9 mouse cellular contexts compared by ENCODE assay signal in genomic region chr19:61199316-61199715, GRCm38 (mm10). TPM values are rescaled to one million over a fixed set of nuclear protein-coding genes. Genes with fewer than 3 reads are reported as not detected.
A peak's percentile ranks its signal among the peaks of the same experiment; 100 is the strongest.
DNase-seq lines count a peak whose midpoint lies in the region; ATAC-seq and TF ChIP-seq lines count a peak whose summit lies in the region.
"Had no signal": no experiment of that assay in that cellular context is flagged by ENCODE, and none has a peak within 500 bp of the region (broad histone marks: within the 10 kb centered on the region; RNA-seq: fewer than 3 reads in every experiment).

No protein-coding gene starts in this region.

- H3K9me3 ChIP-seq in CH12.LX (replicated peaks; ENCODE audit: low read length): no peaks in the 10 kb centered on the region
- no peaks in the 10 kb centered on the region for H3K9me3 ChIP-seq in lung, embryonic 14.5 days (ENCODE audit: low read depth, low read length)
- H3K9me3 ChIP-seq: lung, embryonic 15.5 days had no signal

- no peak for TF ChIP-seq POLR2A in CH12.LX (IDR thresholded peaks at IDR 0.05; ENCODE audit: low read depth, low read length)
- no peak for TF ChIP-seq POLR2A in spleen, adult 2 months (IDR thresholded peaks at IDR 0.05; ENCODE audit: low read depth, low read length)

- peak overlapping the region; percentile 10; the same call in 1 of the 2 replicates for H3K4me2 ChIP-seq in CH12.LX (ENCODE audit: insufficient read depth, low read depth, poor library complexity, severe bottlenecking)
- no peak overlapping the region for H3K4me2 ChIP-seq in lung, embryonic 14.5 days
- H3K4me2 ChIP-seq: lung, embryonic 15.5 days had no signal

- TF ChIP-seq RAD21 in CH12.LX (IDR thresholded peaks at IDR 0.05; ENCODE audit: low read depth, low read length): 0 out of 2 replicates have a peak, but pooled peaks have one; percentile 61

- H3K79me2 ChIP-seq in CH12.LX (replicated peaks; ENCODE audit: control insufficient read depth, extremely low read depth, insufficient read depth, poor library complexity, severe bottlenecking): no peaks in the 10 kb centered on the region

- intact Hi-C loops in gastrocnemius, adult 2 months (cut with DNase I): no loop called here

- no peak overlapping the region for H3K9ac ChIP-seq in CH12.LX (ENCODE audit: insufficient read depth, low read depth)
- no peak overlapping the region for H3K9ac ChIP-seq in lung, embryonic 14.5 days
- H3K9ac ChIP-seq: lung, embryonic 15.5 days had no signal

- H3K36me3 ChIP-seq in CH12.LX (replicated peaks in 1 of 2; ENCODE audit: control insufficient read depth in 1 of 2, insufficient read depth in 1 of 2, low read length in 1 of 2): no peaks in the 10 kb centered on the region
- H3K36me3 ChIP-seq in lung, embryonic 14.5 days (ENCODE audit: insufficient read depth): no peaks in the 10 kb centered on the region
- H3K36me3 ChIP-seq in spleen, adult 2 months (ENCODE audit: control insufficient read depth, insufficient read depth, low read length): no peaks in the 10 kb centered on the region
- H3K36me3 ChIP-seq: lung, embryonic 15.5 days had no signal

- peak; percentile 92 for DNase-seq in 416B (ENCODE audit: low read depth)
- DNase-seq in CH12.LX (ENCODE audit: extremely low read depth): peak; percentile 94
- DNase-seq in c-Kit-positive CD71-positive TER-119-negative erythroid progenitor cells, embryonic 14.5 days (ENCODE audit: low read depth): peak; percentile 82
- DNase-seq in gastrocnemius, adult 2 months: peak; percentile 85
- peak; percentile 92 for DNase-seq in layer of hippocampus, adult 11-12 months (ENCODE audit: low spot score)
- DNase-seq in lung, embryonic 14.5 days: peak; percentile 96
- DNase-seq in spleen, adult 2 months (ENCODE audit: low read depth in 1 of 2, low spot score in 2 of 2): peak; percentile 75 to 85

- no peaks in the 10 kb centered on the region for H3K27me3 ChIP-seq in CH12.LX (replicated peaks)
- no peaks in the 10 kb centered on the region for H3K27me3 ChIP-seq in lung, embryonic 14.5 days (ENCODE audit: insufficient read depth, low read length)
- no peaks in the 10 kb centered on the region for H3K27me3 ChIP-seq in spleen, adult 2 months (ENCODE audit: control insufficient read depth, insufficient read depth, low read length)
- H3K27me3 ChIP-seq: lung, embryonic 15.5 days had no signal

- no peak overlapping the region for H3K27ac ChIP-seq in CH12.LX (ENCODE audit: insufficient read depth, low read depth)
- no peak overlapping the region for H3K27ac ChIP-seq in gastrocnemius, adult 2 months
- H3K27ac ChIP-seq in lung, embryonic 14.5 days (ENCODE audit: low read depth): no peak overlapping the region
- H3K27ac ChIP-seq in spleen, adult 2 months (ENCODE audit: insufficient read depth, low read length): no peak overlapping the region
- H3K27ac ChIP-seq: lung, embryonic 15.5 days had no signal

- TF ChIP-seq EP300 in CH12.LX (IDR thresholded peaks at IDR 0.05; ENCODE audit: low read length): no peak

- ATAC-seq in lung, embryonic 14.5 days (ENCODE audit: insufficient read depth): no peak
- no peak for ATAC-seq in megakaryocyte progenitor cell, adult 5-6 weeks (replicated peaks; ENCODE audit: poor library complexity)

- TF ChIP-seq CTCF in CH12.LX (conservative IDR thresholded peaks at IDR 0.05 in 1 of 2, IDR thresholded peaks at IDR 0.05 in 1 of 2; ENCODE audit: low read depth in 2 of 2, low read length in 2 of 2): peak in 1 of 2 experiments; percentile 82; a peak in 2 of 4 replicates
- no peak for TF ChIP-seq CTCF in gastrocnemius, adult 2 months (IDR thresholded peaks at IDR 0.05)
- TF ChIP-seq CTCF in lung, embryonic 14.5 days (IDR thresholded peaks at IDR 0.05; ENCODE audit: low read depth): no peak; the same call in 1 of the 2 replicates
- peak; percentile 52; the same call in 1 of the 2 replicates for TF ChIP-seq CTCF in spleen, adult 2 months (IDR thresholded peaks at IDR 0.05; ENCODE audit: extremely low read depth, insufficient read depth, insufficient read length, insufficient replicate concordance)

- WGBS in lung, embryonic 14.5 days: 15% methylated on average over 13 of the region's 13 CpGs
- 13% methylated on average over 13 of the region's 13 CpGs for WGBS in spleen, adult 2 months

- peak overlapping the region in 1 of 3 experiments; percentile 57 for H3K4me3 ChIP-seq in CH12.LX (replicated peaks in 1 of 3; ENCODE audit: low read depth in 2 of 3, low read length in 2 of 3, poor library complexity in 1 of 3)
- no peak overlapping the region for H3K4me3 ChIP-seq in gastrocnemius, adult 2 months
- no peak overlapping the region for H3K4me3 ChIP-seq in lung, embryonic 14.5 days (ENCODE audit: low read depth, low read length)
- H3K4me3 ChIP-seq in spleen, adult 2 months (ENCODE audit: extremely low read depth, insufficient read depth, insufficient read length): no peak overlapping the region
- H3K4me3 ChIP-seq: lung, embryonic 15.5 days had no signal

- in situ Hi-C loops in CH12.LX (cut with MboI; ENCODE audit: low pct_ligation_motif_present, low pct_unique_long_range_greater_than_20kb, low sequenced_read_pairs): loop anchor here (5.0 kb wide), 1 partner anchor 68 kb away; no protein-coding TSS in a partner anchor

- dilution Hi-C loops in CH12.LX (cut with MboI; ENCODE audit: extremely low pct_ligation_motif_present, extremely low pct_unique_long_range_greater_than_20kb, low sequenced_read_pairs): no loop called here

- peaks cover 0 to 14% of the 10 kb centered on the region in 2 experiments; a peak in 3 of 4 replicates for H3K4me1 ChIP-seq in CH12.LX (ENCODE audit: control insufficient read depth in 1 of 2, insufficient read depth in 2 of 2)
- no peaks in the 10 kb centered on the region for H3K4me1 ChIP-seq in lung, embryonic 14.5 days (ENCODE audit: insufficient read depth)
- no peaks in the 10 kb centered on the region for H3K4me1 ChIP-seq in spleen, adult 2 months (ENCODE audit: control insufficient read depth, insufficient read depth, insufficient read length)
- H3K4me1 ChIP-seq: lung, embryonic 15.5 days had no signal

TF ChIP-seq in CH12.LX, 34 proteins besides CTCF, POLR2A, EP300 and RAD21:
- TF ChIP-seq BHLHE40 (IDR thresholded peaks at IDR 0.05; ENCODE audit: low read depth, low read length): peak; percentile 87
- TF ChIP-seq MXI1 (IDR thresholded peaks at IDR 0.05; ENCODE audit: low read depth, low read length): no peak
TF ChIP-seq in CH12.LX: peak in this region for 1.

RNA-seq across cellular contexts. Expression of gene Gm6020, which starts 15.6 kb away (rescaled TPM):
- total RNA-seq in CH12.LX (2012; rRNA removed): not detected in 2 replicates
- not detected in 2 replicates for total RNA-seq in CH12.LX (2014; rRNA removed)
- polyA plus RNA-seq in CH12.LX (2012; ENCODE audit: insufficient read length, low read depth): not detected in 2 replicates
- not detected for total RNA-seq in gastrocnemius, adult 2 months (2021)
- polyA plus RNA-seq in lung, embryonic 14.5 days (2014; fragmentation: Nextera tagmentation; extraction: Ambion mirVana): not detected in 2 replicates
- not detected in 2 replicates for polyA plus RNA-seq in spleen, adult 2 months (2012; rRNA removed)
- total RNA-seq in megakaryocyte progenitor cell, adult 5-6 weeks (2015): not detected in 2 replicates
- not detected in 2 replicates for total RNA-seq in megakaryocyte progenitor cell, adult 5-6 weeks (2017)
- polyA plus RNA-seq: lung, embryonic 15.5 days had no signal

RNA-seq across cellular contexts. Expression of gene Gm7102, which starts 23.2 kb away (rescaled TPM):
- total RNA-seq in CH12.LX (2012; rRNA removed) (0.08 TPM in 1 of 2 replicates, not detected in the other), CH12.LX (2014; rRNA removed) (0.28 and 0.31 TPM in 2 replicates)
- 0.78 and 2.1 TPM in 2 replicates for polyA plus RNA-seq in CH12.LX (2012; ENCODE audit: insufficient read length, low read depth)
- not detected for total RNA-seq in gastrocnemius, adult 2 months (2021)
- polyA plus RNA-seq in lung, embryonic 14.5 days (2014; fragmentation: Nextera tagmentation; extraction: Ambion mirVana): 0.16 and 0.37 TPM in 2 replicates
- not detected in 2 replicates for polyA plus RNA-seq in spleen, adult 2 months (2012; rRNA removed)
- total RNA-seq in megakaryocyte progenitor cell, adult 5-6 weeks (2015): 0.17 and 0.29 TPM in 2 replicates
- total RNA-seq in megakaryocyte progenitor cell, adult 5-6 weeks (2017): 0.12 and 0.41 TPM in 2 replicates

RNA-seq across cellular contexts. Expression of gene Csf2ra, which starts 28.9 kb away (rescaled TPM):
- total RNA-seq in CH12.LX (2012; rRNA removed): 3.9 and 4.3 TPM in 2 replicates
- 2.3 and 2.9 TPM in 2 replicates for total RNA-seq in CH12.LX (2014; rRNA removed)
- 6.6 and 10.4 TPM in 2 replicates for polyA plus RNA-seq in CH12.LX (2012; ENCODE audit: insufficient read length, low read depth)
- 1 to 10 TPM; 1.4 to 1.5 TPM for total RNA-seq in gastrocnemius, adult 2 months (2021)
- 24.4 and 24.6 TPM in 2 replicates for polyA plus RNA-seq in lung, embryonic 14.5 days (2014; fragmentation: Nextera tagmentation; extraction: Ambion mirVana)
- polyA plus RNA-seq in spleen, adult 2 months (2012; rRNA removed): 419 and 523 TPM in 2 replicates
- total RNA-seq in megakaryocyte progenitor cell, adult 5-6 weeks (2015): 111 and 145 TPM in 2 replicates
- 31.5 and 35.4 TPM in 2 replicates for total RNA-seq in megakaryocyte progenitor cell, adult 5-6 weeks (2017)

RNA-seq across cellular contexts. Expression of gene Zfp950, which starts 58.7 kb away (rescaled TPM):
- total RNA-seq in CH12.LX (2012; rRNA removed) (6.1 and 6.7 TPM in 2 replicates), CH12.LX (2014; rRNA removed) (10.8 and 13.1 TPM in 2 replicates)
- 9.4 and 11.1 TPM in 2 replicates for polyA plus RNA-seq in CH12.LX (2012; ENCODE audit: insufficient read length, low read depth)
- 1 to 10 TPM; 3.5 to 5.4 TPM for total RNA-seq in gastrocnemius, adult 2 months (2021)
- polyA plus RNA-seq in lung, embryonic 14.5 days (2014; fragmentation: Nextera tagmentation; extraction: Ambion mirVana): 35.8 and 42.3 TPM in 2 replicates
- 3.5 TPM in 2 replicates for polyA plus RNA-seq in spleen, adult 2 months (2012; rRNA removed)
- total RNA-seq in megakaryocyte progenitor cell, adult 5-6 weeks (2015): 45.7 and 47.3 TPM in 2 replicates
- total RNA-seq in megakaryocyte progenitor cell, adult 5-6 weeks (2017): 31.7 and 57.1 TPM in 2 replicates

Comparison
In these comparisons a context has a peak if more than half of its experiments do, and no peak if none do; other contexts are left out.
1. RNA of gene Csf2ra, which starts 28.9 kb away (total RNA-seq): 31.5 to 145 TPM in megakaryocyte progenitor cell, adult 5-6 weeks; 2.3 to 4.3 TPM in CH12.LX and 1.4 to 1.5 TPM in gastrocnemius, adult 2 months; every median in the first group is over 4 times any median in the second.
2. Peak in every context shown above with its lines, with median percentiles within 50 percentile points of each other: DNase-seq.